Mouse (Mus musculus) forebrain, embryonic 13.5 days (tissue): ENCODE results near the gene Tmem198b. TPM values are rescaled to one million over a fixed set of nuclear protein-coding genes. Genes with fewer than 3 reads are reported as not detected.

Source experiments
- polyA plus RNA-seq: library from polyadenylated mRNA; unstranded; fragments of >200 nt; fragmentation: Nextera tagmentation; extraction: Ambion mirVana; gene quantifications from 2 replicates; pipeline ENCODE4 v1.2.1, GENCODE M21; 2015

Tmem198b gene
- polyA plus RNA-seq, 1 experiment from 2014 or later = 14.9 TPM

Other genes with a start within 250 kb of the Tmem198b start
- gene Pa2g4, start 238.4 kb downstream of the Tmem198b start, polyA plus RNA-seq = 173 and 186 TPM in 2 replicates
- gene Erbb3, start 214.7 kb downstream of the Tmem198b start, polyA plus RNA-seq = 0.12 and 0.28 TPM in 2 replicates
- 531 and 638 TPM in 2 replicates for gene Rps26, start 177.6 kb downstream of the Tmem198b start, polyA plus RNA-seq
- 7.3 and 8.1 TPM in 2 replicates for gene Ikzf4, start 158.4 kb downstream of the Tmem198b start, polyA plus RNA-seq
- gene Suox, start 130.3 kb downstream of the Tmem198b start, polyA plus RNA-seq = 9.3 and 10.8 TPM in 2 replicates
- gene Rab5b, start 108.1 kb downstream of the Tmem198b start, polyA plus RNA-seq = 88.3 and 93.1 TPM in 2 replicates
- 0.17 and 0.21 TPM in 2 replicates for gene Pmel, start 100.2 kb downstream of the Tmem198b start, polyA plus RNA-seq
- gene Cdk2, start 99.3 kb downstream of the Tmem198b start, polyA plus RNA-seq = 69.9 and 73.7 TPM in 2 replicates
- gene Dgka, start 59.5 kb downstream of the Tmem198b start, polyA plus RNA-seq = 3.0 and 3.6 TPM in 2 replicates
- 49.6 and 50.2 TPM in 2 replicates for gene Pym1, start 56.5 kb downstream of the Tmem198b start, polyA plus RNA-seq
- 0.35 and 0.38 TPM in 2 replicates for gene Mmp19, start 13.5 kb downstream of the Tmem198b start, polyA plus RNA-seq
- gene Dnajc14, start 308 bp downstream of the Tmem198b start, polyA plus RNA-seq = 52.2 and 55.9 TPM in 2 replicates
- gene Sarnp, start 13.0 kb upstream of the Tmem198b start, polyA plus RNA-seq = 244 and 278 TPM in 2 replicates
- 46.5 and 51.1 TPM in 2 replicates for gene Ormdl2, start 17.3 kb upstream of the Tmem198b start, polyA plus RNA-seq
- 8.9 and 9.0 TPM in 2 replicates for gene Gdf11, start 87.3 kb upstream of the Tmem198b start, polyA plus RNA-seq
- 127 and 130 TPM in 2 replicates for gene Cd63, start 96.6 kb upstream of the Tmem198b start, polyA plus RNA-seq
- 10.7 and 16.0 TPM in 2 replicates for gene Rdh5, start 118.5 kb upstream of the Tmem198b start, polyA plus RNA-seq
- gene Bloc1s1, start 119.7 kb upstream of the Tmem198b start, polyA plus RNA-seq = 241 and 243 TPM in 2 replicates
- gene Itga7, start 129.4 kb upstream of the Tmem198b start, polyA plus RNA-seq = 0.63 and 0.83 TPM in 2 replicates
- not detected in 2 replicates for gene Mettl7b, start 156.6 kb upstream of the Tmem198b start, polyA plus RNA-seq
- not detected in 2 replicates for gene Olfr9, start 185.1 kb upstream of the Tmem198b start, polyA plus RNA-seq
- not detected in 2 replicates for gene Olfr763, start 206.4 kb upstream of the Tmem198b start, polyA plus RNA-seq
- not detected in 2 replicates for gene Olfr764-ps1, start 235.5 kb upstream of the Tmem198b start, polyA plus RNA-seq
- not detected in 2 replicates for gene Olfr765, start 245.6 kb upstream of the Tmem198b start, polyA plus RNA-seq